In genomic region chr8:69881261-69881865, GRCm38 (mm10) we compare ENCODE assay signal across 10 mouse cellular contexts. TPM values are rescaled to one million over a fixed set of nuclear protein-coding genes. Genes with fewer than 3 reads are reported as not detected.
DNase-seq lines count a peak whose midpoint lies in the region; ATAC-seq and TF ChIP-seq lines count a peak whose summit lies in the region.
"Had no signal": no experiment of that assay in that cellular context is flagged by ENCODE, and none has a peak within 500 bp of the region (broad histone marks: within the 10 kb centered on the region; RNA-seq: fewer than 3 reads in every experiment).

No protein-coding gene starts in this region.

- no peak for TF ChIP-seq CTCF in cortical plate, adult 2 months (IDR thresholded peaks at IDR 0.05; ENCODE audit: extremely low read depth, insufficient read depth, low read length)

- peak overlapping the region; percentile 28; the same call in 1 of the 2 replicates for H3K9ac ChIP-seq in kidney, embryonic 14.5 days (ENCODE audit: low read depth, low read length)
- peak overlapping the region; percentile 62; the same call in 1 of the 2 replicates for H3K9ac ChIP-seq in hindbrain, embryonic 13.5 days
- H3K9ac ChIP-seq in midbrain, embryonic 12.5 days (replicated peaks): no peak overlapping the region

- no peaks in the 10 kb centered on the region for H3K9me3 ChIP-seq in kidney, embryonic 14.5 days (ENCODE audit: control insufficient read depth, low read length)
- H3K9me3 ChIP-seq in hindbrain, embryonic 13.5 days: no peaks in the 10 kb centered on the region
- H3K9me3 ChIP-seq in midbrain, embryonic 12.5 days: no peaks in the 10 kb centered on the region

- 22% methylated on average over 79 of the region's 79 CpGs for WGBS in kidney, embryonic 14.5 days
- 22% methylated on average over 79 of the region's 79 CpGs for WGBS in hindbrain, embryonic 13.5 days
- WGBS in midbrain, embryonic 12.5 days: 21% methylated on average over 79 of the region's 79 CpGs

- peaks cover 82% of the 10 kb centered on the region for H3K27me3 ChIP-seq in kidney, embryonic 14.5 days (ENCODE audit: control insufficient read depth, insufficient read depth, low read length)
- peaks cover 95% of the 10 kb centered on the region for H3K27me3 ChIP-seq in hindbrain, embryonic 13.5 days
- H3K27me3 ChIP-seq in midbrain, embryonic 12.5 days: peaks cover 99% of the 10 kb centered on the region

- no peak overlapping the region for H3K27ac ChIP-seq in kidney, embryonic 14.5 days (ENCODE audit: low read depth, low read length)
- no peak overlapping the region for H3K27ac ChIP-seq in cortical plate, adult 2 months (ENCODE audit: insufficient read depth, low read length)
- H3K27ac ChIP-seq in hindbrain, embryonic 13.5 days: no peak overlapping the region
- no peak overlapping the region for H3K27ac ChIP-seq in midbrain, embryonic 12.5 days (replicated peaks)

- H3K4me3 ChIP-seq in kidney, embryonic 14.5 days (ENCODE audit: low read length): peak overlapping the region; percentile 39
- peak overlapping the region; percentile 15; the same call in 1 of the 2 replicates for H3K4me3 ChIP-seq in cortical plate, adult 2 months (ENCODE audit: insufficient read depth, low read length)
- peak overlapping the region; percentile 44 for H3K4me3 ChIP-seq in hindbrain, embryonic 13.5 days
- peak overlapping the region; percentile 40 for H3K4me3 ChIP-seq in midbrain, embryonic 12.5 days
- H3K4me3 ChIP-seq: myocyte had no signal

- H3K4me2 ChIP-seq in kidney, embryonic 14.5 days (replicated peaks; ENCODE audit: low read depth, low read length): peak overlapping the region; percentile 50
- H3K4me2 ChIP-seq in hindbrain, embryonic 13.5 days: peak overlapping the region; percentile 54
- H3K4me2 ChIP-seq in midbrain, embryonic 12.5 days (replicated peaks): peak overlapping the region; percentile 51

- TF ChIP-seq POLR2A in cortical plate, adult 2 months (IDR thresholded peaks at IDR 0.05; ENCODE audit: extremely low read depth, insufficient read depth, low read length): no peak

- 0 out of 2 replicates have a peak, but pooled peaks have one; percentile 13 for ATAC-seq in kidney, embryonic 14.5 days (ENCODE audit: low FRiP score, low TSS enrichment)
- ATAC-seq in hindbrain, embryonic 13.5 days (ENCODE audit: low FRiP score): peak; percentile 8
- no peak for ATAC-seq in midbrain, embryonic 12.5 days (ENCODE audit: low FRiP score, low read depth)

- DNase-seq in kidney, adult 18-20 months: no peak
- no peak for DNase-seq in thymus, postnatal 10 days (ENCODE audit: low spot score in 2 of 2)
- no peak for DNase-seq in gastrocnemius, postnatal 4 days (ENCODE audit: low spot score in 2 of 2)
- no peak for DNase-seq in adrenal gland, postnatal 14 days

- 0 out of 2 replicates have a peak, but pooled peaks cover 3% of the 10 kb centered on the region for H3K4me1 ChIP-seq in kidney, embryonic 14.5 days (ENCODE audit: control insufficient read depth, insufficient read depth, low read length)
- H3K4me1 ChIP-seq in cortical plate, adult 2 months (ENCODE audit: control insufficient read depth, insufficient read depth, low read length): no peaks in the 10 kb centered on the region
- peaks cover 31% of the 10 kb centered on the region for H3K4me1 ChIP-seq in hindbrain, embryonic 13.5 days (replicated peaks)
- H3K4me1 ChIP-seq in midbrain, embryonic 12.5 days: peaks cover 15% of the 10 kb centered on the region

- H3K36me3 ChIP-seq in kidney, embryonic 14.5 days (ENCODE audit: control insufficient read depth, insufficient read depth, low read length): no peaks in the 10 kb centered on the region
- no peaks in the 10 kb centered on the region for H3K36me3 ChIP-seq in hindbrain, embryonic 13.5 days
- H3K36me3 ChIP-seq in midbrain, embryonic 12.5 days: no peaks in the 10 kb centered on the region

RNA-seq across cellular contexts. Expression of gene Cilp2, which starts 6.1 kb away (rescaled TPM):
- polyA plus RNA-seq in kidney, embryonic 14.5 days (2014; fragmentation: Nextera tagmentation; extraction: Ambion mirVana): 0.58 and 0.77 TPM in 2 replicates
- polyA plus RNA-seq in cortical plate, adult 2 months (2012; rRNA removed): 0.89 and 1.4 TPM in 2 replicates
- polyA plus RNA-seq in hindbrain, embryonic 13.5 days (2015; fragmentation: Nextera tagmentation; extraction: Ambion mirVana): 3.5 and 3.6 TPM in 2 replicates
- polyA plus RNA-seq in midbrain, embryonic 12.5 days (2016; fragmentation: Nextera tagmentation; extraction: Ambion mirVana): 0.85 and 1.1 TPM in 2 replicates
- 10 to 100 TPM in 1 of 2 experiments, 1 to 10 TPM in 1; 6.3 to 12.8 TPM for total RNA-seq in gastrocnemius, postnatal 4 days (2021)
- total RNA-seq in adrenal gland, postnatal 14 days (2021): 0.07 and 0.15 TPM in 2 replicates
- total RNA-seq: hematopoietic stem cell, adult 5-6 weeks had no signal

RNA-seq across cellular contexts. Expression of gene Tssk6, which starts 20.6 kb away (rescaled TPM):
- 2.7 and 5.1 TPM in 2 replicates for polyA plus RNA-seq in kidney, embryonic 14.5 days (2014; fragmentation: Nextera tagmentation; extraction: Ambion mirVana)
- 0.29 and 0.40 TPM in 2 replicates for polyA plus RNA-seq in cortical plate, adult 2 months (2012; rRNA removed)
- polyA plus RNA-seq in hindbrain, embryonic 13.5 days (2015; fragmentation: Nextera tagmentation; extraction: Ambion mirVana): 3.4 and 4.5 TPM in 2 replicates
- polyA plus RNA-seq in midbrain, embryonic 12.5 days (2016; fragmentation: Nextera tagmentation; extraction: Ambion mirVana): 4.0 and 5.7 TPM in 2 replicates
- total RNA-seq in gastrocnemius, postnatal 4 days (2021): under 1 TPM in 1 of 2 experiments, not detected in 1; 0.60 TPM
- 0.83 and 0.85 TPM in 2 replicates for total RNA-seq in adrenal gland, postnatal 14 days (2021)

RNA-seq across cellular contexts. Expression of gene Ndufa13, which starts 21.0 kb away (rescaled TPM):
- polyA plus RNA-seq in kidney, embryonic 14.5 days (2014; fragmentation: Nextera tagmentation; extraction: Ambion mirVana): 192 and 272 TPM in 2 replicates
- polyA plus RNA-seq in cortical plate, adult 2 months (2012; rRNA removed): 182 and 184 TPM in 2 replicates
- polyA plus RNA-seq in hindbrain, embryonic 13.5 days (2015; fragmentation: Nextera tagmentation; extraction: Ambion mirVana): 187 and 198 TPM in 2 replicates
- 165 and 170 TPM in 2 replicates for polyA plus RNA-seq in midbrain, embryonic 12.5 days (2016; fragmentation: Nextera tagmentation; extraction: Ambion mirVana)
- 100 to 1,000 TPM; 188 to 196 TPM for total RNA-seq in gastrocnemius, postnatal 4 days (2021)
- 239 and 250 TPM in 2 replicates for total RNA-seq in adrenal gland, postnatal 14 days (2021)

RNA-seq across cellular contexts. Expression of gene Yjefn3, which starts 21.1 kb away (rescaled TPM):
- 1.7 and 3.3 TPM in 2 replicates for polyA plus RNA-seq in kidney, embryonic 14.5 days (2014; fragmentation: Nextera tagmentation; extraction: Ambion mirVana)
- polyA plus RNA-seq in cortical plate, adult 2 months (2012; rRNA removed): 34.2 and 35.7 TPM in 2 replicates
- 12.3 and 12.8 TPM in 2 replicates for polyA plus RNA-seq in hindbrain, embryonic 13.5 days (2015; fragmentation: Nextera tagmentation; extraction: Ambion mirVana)
- 7.2 and 8.0 TPM in 2 replicates for polyA plus RNA-seq in midbrain, embryonic 12.5 days (2016; fragmentation: Nextera tagmentation; extraction: Ambion mirVana)
- 10 to 100 TPM; 10.8 to 11.7 TPM for total RNA-seq in gastrocnemius, postnatal 4 days (2021)
- 5.7 and 6.7 TPM in 2 replicates for total RNA-seq in adrenal gland, postnatal 14 days (2021)
- total RNA-seq: hematopoietic stem cell, adult 5-6 weeks had no signal

RNA-seq across cellular contexts. Expression of gene Pbx4, which starts 49.1 kb away (rescaled TPM):
- polyA plus RNA-seq in kidney, embryonic 14.5 days (2014; fragmentation: Nextera tagmentation; extraction: Ambion mirVana): 9.6 and 9.7 TPM in 2 replicates
- polyA plus RNA-seq in cortical plate, adult 2 months (2012; rRNA removed): 32.0 and 35.4 TPM in 2 replicates
- 62.9 and 69.2 TPM in 2 replicates for polyA plus RNA-seq in hindbrain, embryonic 13.5 days (2015; fragmentation: Nextera tagmentation; extraction: Ambion mirVana)
- polyA plus RNA-seq in midbrain, embryonic 12.5 days (2016; fragmentation: Nextera tagmentation; extraction: Ambion mirVana): 44.8 and 49.3 TPM in 2 replicates
- total RNA-seq in gastrocnemius, postnatal 4 days (2021): 1 to 10 TPM; 1.4 to 1.9 TPM
- 1.3 and 1.8 TPM in 2 replicates for total RNA-seq in adrenal gland, postnatal 14 days (2021)
